Mouse (Mus musculus) olfactory bulb, adult 2 months (tissue): Measurements from ENCODE around the gene Neurl1a.

Experiments
- CTCF ChIP-seq: fragments of 200-500 bp; IDR thresholded peaks from 2 replicates; pipeline ENCODE4 v1.5.1; 2012; ENCODE audit warnings: low read depth, mild to moderate bottlenecking, low read length, moderate library complexity; ENCODE audit not compliant: insufficient read depth
- POLR2A ChIP-seq: fragments of 200-500 bp; IDR thresholded peaks from 2 replicates; pipeline ENCODE4 v1.6.1; 2012; ENCODE audit warnings: mild to moderate bottlenecking, low read depth, low read length, moderate library complexity; ENCODE audit not compliant: insufficient read depth

- TF ChIP-seq POLR2A (no peak), CTCF (no peak)
Measured at GRCm38 (mm10) chr19:47305401-47305800, 126.8 kb downstream of the Neurl1a start.
